ENCODE assay signal across 8 mouse cellular contexts in the genomic region with DNA sequence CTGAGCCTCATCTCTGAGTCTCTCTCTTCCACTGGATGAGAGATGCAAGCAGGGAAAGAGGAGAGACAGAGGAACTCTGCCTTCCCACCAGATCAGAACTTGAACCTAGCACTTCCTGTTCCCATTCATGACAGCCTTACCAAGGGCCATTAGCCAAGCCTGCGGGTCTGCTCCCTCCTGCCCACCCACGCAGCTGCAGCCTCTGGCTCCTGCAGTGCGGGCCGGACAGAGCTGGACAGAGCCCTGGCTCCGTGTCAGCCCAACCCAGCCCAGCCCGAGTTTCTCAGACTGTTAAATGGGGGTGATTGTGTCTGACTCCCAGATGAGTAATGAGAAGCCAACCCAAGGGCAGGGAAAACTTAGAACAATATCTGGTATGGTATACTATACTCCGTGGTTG. TPM values are rescaled to one million over a fixed set of nuclear protein-coding genes. Genes with fewer than 3 reads are reported as not detected.
DNase-seq lines count a peak whose midpoint lies in the region; ATAC-seq and TF ChIP-seq lines count a peak whose summit lies in the region.

No protein-coding gene starts in this region.

- no peak overlapping the region for H3K9ac ChIP-seq in hindbrain, embryonic 13.5 days
- H3K9ac ChIP-seq in hindbrain, embryonic 14.5 days: no peak overlapping the region
- H3K9ac ChIP-seq in midbrain, embryonic 15.5 days: no peak overlapping the region
- H3K9ac ChIP-seq in midbrain, postnatal 0 days (replicated peaks; ENCODE audit: low read length, poor library complexity, severe bottlenecking): no peak overlapping the region
- H3K9ac ChIP-seq in intestine, postnatal 0 days (ENCODE audit: low read depth, low read length): no peak overlapping the region

- no peak for ATAC-seq in hindbrain, embryonic 13.5 days (ENCODE audit: low FRiP score)
- no peak for ATAC-seq in hindbrain, embryonic 14.5 days (ENCODE audit: low FRiP score)
- ATAC-seq in midbrain, embryonic 15.5 days (replicated peaks): no peak
- ATAC-seq in midbrain, postnatal 0 days (ENCODE audit: low FRiP score): no peak
- ATAC-seq in intestine, postnatal 0 days: no peak
- ATAC-seq in monocyte, adult 5-6 weeks (replicated peaks; ENCODE audit: insufficient number of reproducible peaks, low FRiP score, low TSS enrichment, poor library complexity, severe bottlenecking): no peak

- H3K36me3 ChIP-seq in hindbrain, embryonic 13.5 days: no peaks in the 10 kb centered on the region
- H3K36me3 ChIP-seq in hindbrain, embryonic 14.5 days (replicated peaks; ENCODE audit: control insufficient read depth, insufficient read depth): no peaks in the 10 kb centered on the region
- no peaks in the 10 kb centered on the region for H3K36me3 ChIP-seq in midbrain, embryonic 15.5 days (replicated peaks)
- no peaks in the 10 kb centered on the region for H3K36me3 ChIP-seq in midbrain, postnatal 0 days (ENCODE audit: insufficient read depth, low read length)
- H3K36me3 ChIP-seq in myocyte (ENCODE audit: control insufficient read depth, insufficient read depth): no peaks in the 10 kb centered on the region
- H3K36me3 ChIP-seq in intestine, postnatal 0 days (ENCODE audit: control insufficient read depth, insufficient read depth): no peaks in the 10 kb centered on the region

- H3K4me2 ChIP-seq in hindbrain, embryonic 13.5 days: no peak overlapping the region
- no peak overlapping the region for H3K4me2 ChIP-seq in hindbrain, embryonic 14.5 days (replicated peaks)
- no peak overlapping the region for H3K4me2 ChIP-seq in midbrain, embryonic 15.5 days
- no peak overlapping the region for H3K4me2 ChIP-seq in midbrain, postnatal 0 days (ENCODE audit: low read depth, low read length, poor library complexity, severe bottlenecking)
- H3K4me2 ChIP-seq in myocyte (ENCODE audit: low read depth): peak overlapping the region; percentile 59
- H3K4me2 ChIP-seq in intestine, postnatal 0 days (replicated peaks; ENCODE audit: low read depth): no peak overlapping the region

- peaks cover 85% of the 10 kb centered on the region for H3K4me1 ChIP-seq in hindbrain, embryonic 13.5 days (replicated peaks)
- peaks cover 36% of the 10 kb centered on the region for H3K4me1 ChIP-seq in hindbrain, embryonic 14.5 days (replicated peaks; ENCODE audit: control insufficient read depth, insufficient read depth, low read length)
- H3K4me1 ChIP-seq in midbrain, embryonic 15.5 days: peaks cover 44% of the 10 kb centered on the region
- H3K4me1 ChIP-seq in midbrain, postnatal 0 days (ENCODE audit: insufficient read depth, low read length): peaks cover 11% of the 10 kb centered on the region
- no peaks in the 10 kb centered on the region for H3K4me1 ChIP-seq in intestine, postnatal 0 days (replicated peaks; ENCODE audit: control insufficient read depth, insufficient read depth, low read length)

- H3K79me2 ChIP-seq in myocyte (ENCODE audit: control insufficient read depth, insufficient read depth): no peaks in the 10 kb centered on the region

- 29% methylated on average over 7 of the region's 7 CpGs for WGBS in hindbrain, embryonic 13.5 days
- 37% methylated on average over 7 of the region's 7 CpGs for WGBS in hindbrain, embryonic 14.5 days
- WGBS in midbrain, embryonic 15.5 days: 52% methylated on average over 7 of the region's 7 CpGs
- 56% methylated on average over 7 of the region's 7 CpGs for WGBS in midbrain, postnatal 0 days
- WGBS in intestine, postnatal 0 days: 38% methylated on average over 7 of the region's 7 CpGs

- H3K27me3 ChIP-seq in hindbrain, embryonic 13.5 days: no peaks in the 10 kb centered on the region
- no peaks in the 10 kb centered on the region for H3K27me3 ChIP-seq in hindbrain, embryonic 14.5 days (ENCODE audit: control insufficient read depth, insufficient read depth, low read length)
- no peaks in the 10 kb centered on the region for H3K27me3 ChIP-seq in midbrain, embryonic 15.5 days (replicated peaks)
- H3K27me3 ChIP-seq in midbrain, postnatal 0 days (ENCODE audit: insufficient read depth, low read length): no peaks in the 10 kb centered on the region
- peaks cover 8% of the 10 kb centered on the region for H3K27me3 ChIP-seq in myocyte (ENCODE audit: control insufficient read depth, insufficient read depth, insufficient read length)
- H3K27me3 ChIP-seq in intestine, postnatal 0 days (replicated peaks; ENCODE audit: control insufficient read depth, insufficient read depth, low read length): 0 out of 2 replicates have a peak, but pooled peaks cover 2% of the 10 kb centered on the region

- H3K4me3 ChIP-seq in hindbrain, embryonic 13.5 days: no peak overlapping the region
- H3K4me3 ChIP-seq in hindbrain, embryonic 14.5 days (replicated peaks; ENCODE audit: low read length): no peak overlapping the region
- H3K4me3 ChIP-seq in midbrain, embryonic 15.5 days: no peak overlapping the region
- H3K4me3 ChIP-seq in midbrain, postnatal 0 days (ENCODE audit: low read depth, low read length): no peak overlapping the region
- H3K4me3 ChIP-seq in myocyte: no peak overlapping the region
- no peak overlapping the region for H3K4me3 ChIP-seq in intestine, postnatal 0 days (ENCODE audit: low read depth, low read length)

- intact Hi-C loops in gastrocnemius, postnatal 14 days (cut with DNase I; ENCODE audit: low total_unique reads): no loop called here

- no peak overlapping the region for H3ac ChIP-seq in myocyte (ENCODE audit: control insufficient read depth, insufficient read length)

- no peak for TF ChIP-seq CTCF in midbrain, postnatal 0 days (IDR thresholded peaks at IDR 0.05)
- no peak for TF ChIP-seq CTCF in intestine, postnatal 0 days (IDR thresholded peaks at IDR 0.05; ENCODE audit: low read depth)

- no peak for TF ChIP-seq POLR2A in myocyte (IDR thresholded peaks at IDR 0.05; ENCODE audit: insufficient read length, low read depth)

- H3K9me3 ChIP-seq in hindbrain, embryonic 13.5 days: no peaks in the 10 kb centered on the region
- no peaks in the 10 kb centered on the region for H3K9me3 ChIP-seq in hindbrain, embryonic 14.5 days (ENCODE audit: control insufficient read depth, low read length)
- H3K9me3 ChIP-seq in midbrain, embryonic 15.5 days: no peaks in the 10 kb centered on the region
- H3K9me3 ChIP-seq in midbrain, postnatal 0 days (ENCODE audit: low read length): no peaks in the 10 kb centered on the region
- no peaks in the 10 kb centered on the region for H3K9me3 ChIP-seq in intestine, postnatal 0 days (ENCODE audit: control insufficient read depth)

- no peak for DNase-seq in hindbrain, embryonic 14.5 days (ENCODE audit: low spot score)
- DNase-seq in midbrain, postnatal 0 days (ENCODE audit: low spot score): no peak
- DNase-seq in gastrocnemius, postnatal 14 days: peak; percentile 69

- H3K27ac ChIP-seq in hindbrain, embryonic 13.5 days: 0 out of 2 replicates have a peak overlapping the region, but pooled peaks have one; percentile 70
- no peak overlapping the region for H3K27ac ChIP-seq in hindbrain, embryonic 14.5 days
- H3K27ac ChIP-seq in midbrain, embryonic 15.5 days: peak overlapping the region; percentile 20; the same call in 1 of the 2 replicates
- H3K27ac ChIP-seq in midbrain, postnatal 0 days (ENCODE audit: low read depth, low read length): no peak overlapping the region
- H3K27ac ChIP-seq in intestine, postnatal 0 days (ENCODE audit: low read depth, low read length): no peak overlapping the region

TF ChIP-seq in myocyte, 11 proteins besides CTCF, POLR2A, EP300 and RAD21:
- TF ChIP-seq TCF12 (IDR thresholded peaks at IDR 0.05; ENCODE audit: insufficient read depth, poor library complexity, severe bottlenecking): no peak
- TF ChIP-seq E2F4 (IDR thresholded peaks at IDR 0.05; ENCODE audit: insufficient read depth): no peak
- TF ChIP-seq MYOG (IDR thresholded peaks at IDR 0.05; ENCODE audit: control insufficient read depth in 1 of 3, insufficient read depth in 1 of 3, insufficient read length in 2 of 3, low read depth in 2 of 3): peak in 1 of 3 experiments; percentile 31
- TF ChIP-seq REST (IDR thresholded peaks at IDR 0.05; ENCODE audit: insufficient read depth, insufficient read length): peak; percentile 72
- peak in 1 of 3 experiments; percentile 49 for TF ChIP-seq MYOD1 (IDR thresholded peaks at IDR 0.05; ENCODE audit: control insufficient read depth in 1 of 3, insufficient read length in 2 of 3, low read depth in 2 of 3)
- peak; percentile 26 for TF ChIP-seq SRF (IDR thresholded peaks at IDR 0.05; ENCODE audit: control insufficient read depth, insufficient read length, low read depth)

RNA-seq across cellular contexts. Expression of gene Cyth4, which starts 38.4 kb away (rescaled TPM):
- polyA plus RNA-seq in hindbrain, embryonic 13.5 days (2015; fragmentation: Nextera tagmentation; extraction: Ambion mirVana): 6.8 and 7.7 TPM in 2 replicates
- 2.5 and 3.8 TPM in 2 replicates for polyA plus RNA-seq in hindbrain, embryonic 14.5 days (2014; fragmentation: Nextera tagmentation; extraction: Ambion mirVana)
- polyA plus RNA-seq in midbrain, embryonic 15.5 days (2015; fragmentation: Nextera tagmentation; extraction: Ambion mirVana): 5.6 and 6.4 TPM in 2 replicates
- 5.9 and 7.2 TPM in 2 replicates for total RNA-seq in midbrain, postnatal 0 days (2014; rRNA removed)
- polyA plus RNA-seq in midbrain, postnatal 0 days (2015; fragmentation: Nextera tagmentation; extraction: Ambion mirVana): 4.5 and 6.3 TPM in 2 replicates
- total RNA-seq in gastrocnemius, postnatal 14 days (2021): 1 to 10 TPM; 2.9 to 3.3 TPM
- 0.10 TPM for polyA plus RNA-seq in myocyte (2012; fragmentation: generic; extraction: Trizol)
- polyA plus RNA-seq in intestine, postnatal 0 days (2015; fragmentation: Nextera tagmentation; extraction: Ambion mirVana): 2.5 and 3.1 TPM in 2 replicates
- 298 to 420 TPM (median 312 TPM) in 3 replicates for total RNA-seq in monocyte, adult 5-6 weeks (2017)

Comparison
In these comparisons a context has a peak if more than half of its experiments do, and no peak if none do; other contexts are left out.
1. H3K27ac ChIP-seq: peak in hindbrain, embryonic 13.5 days (single experiment) and midbrain, embryonic 15.5 days (single experiment); none in hindbrain, embryonic 14.5 days (single experiment), midbrain, postnatal 0 days (single experiment) and intestine, postnatal 0 days (single experiment).